Mouse (Mus musculus) hematopoietic stem cell, adult 5-6 weeks (primary cell): Measurements from ENCODE around the gene Grap2. TPM values are rescaled to one million over a fixed set of nuclear protein-coding genes. Genes with fewer than 3 reads are reported as not detected.

Source experiments
- ATAC-seq, 2 experiments: fragments of 125-278 bp in 1 of 2; replicated peaks in 1 of 2; 2 replicates each; pipeline ENCODE4 v1.8.0; 2016 to 2017; ENCODE audit warnings: inconsistent platforms in 2 of 2, mild to moderate bottlenecking in 2 of 2, moderate number of reproducible peaks in 2 of 2, low read depth in 1 of 2, moderate TSS enrichment in 1 of 2; ENCODE audit not compliant: low FRiP score in 2 of 2, poor library complexity in 2 of 2, severe bottlenecking in 2 of 2, insufficient read depth in 1 of 2, low TSS enrichment in 1 of 2
- total RNA-seq: library from RNA; stranded (forward); fragments of 172-1452, 232-1000 nt; gene quantifications from 2 replicates; pipeline ENCODE4 v1.2.3, GENCODE M21; 2017

The Grap2 gene
- total RNA-seq, 1 experiment from 2014 or later: 2.9 TPM

GRCm38 (mm10) chr15:80617839-80618238 lies 45.4 kb downstream of the Grap2 start:
- ATAC-seq: no peak

DNA sequence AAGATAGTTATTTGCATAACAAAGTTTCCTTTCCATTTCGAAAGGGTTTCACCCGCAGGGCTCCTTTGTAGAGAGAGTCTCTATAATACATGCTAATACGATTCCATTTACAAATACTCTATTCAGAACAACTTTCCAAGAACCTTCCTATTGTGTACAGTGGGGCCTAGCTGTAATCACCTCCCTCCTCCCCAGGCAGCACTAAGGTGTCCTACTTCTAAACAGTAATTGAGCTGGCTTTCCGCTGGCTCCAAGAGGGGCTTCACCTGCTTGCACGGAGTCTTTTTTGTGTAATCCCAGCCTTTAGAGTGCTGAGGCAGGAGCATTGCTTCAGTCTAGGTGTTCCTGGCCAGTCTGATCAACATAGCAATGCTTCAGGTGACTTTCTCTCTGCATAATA lies 46.8 kb downstream of the Grap2 start:
- no peak for ATAC-seq

GRCm38 (mm10) chr15:80619786-80620185 lies 47.4 kb downstream of the Grap2 start:
- peak; percentile 79 to 86; a peak in 3 of 4 replicates for ATAC-seq

DNA sequence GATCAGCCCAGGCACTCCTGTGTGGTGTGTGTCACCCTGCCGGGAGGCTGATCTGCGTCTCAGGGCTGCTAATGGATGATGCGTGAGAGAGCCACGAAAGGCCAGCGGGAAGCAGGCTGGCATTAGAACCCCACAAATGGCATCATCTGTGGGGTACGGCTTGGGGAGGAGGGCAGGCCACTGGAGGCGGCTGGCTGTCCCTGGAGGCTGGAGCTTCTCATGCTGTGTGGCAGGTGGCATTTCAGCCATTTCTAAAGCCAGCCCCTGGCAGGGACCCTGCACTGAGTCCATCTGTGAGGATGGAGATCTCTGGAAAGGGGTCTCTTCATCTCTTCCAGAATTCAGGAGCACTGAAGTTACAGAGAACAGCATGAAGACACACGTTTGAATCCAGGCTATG lies 48.0 kb downstream of the Grap2 start:
- no peak for ATAC-seq

GRCm38 (mm10) chr15:80623171-80623837 lies 50.9 kb downstream of the Grap2 start:
- 0 out of 4 replicates have a peak, but pooled peaks have one; percentile 20 to 22 for ATAC-seq

GRCm38 (mm10) chr15:80626472-80626871 lies 54.1 kb downstream of the Grap2 start:
- no peak for ATAC-seq

DNA sequence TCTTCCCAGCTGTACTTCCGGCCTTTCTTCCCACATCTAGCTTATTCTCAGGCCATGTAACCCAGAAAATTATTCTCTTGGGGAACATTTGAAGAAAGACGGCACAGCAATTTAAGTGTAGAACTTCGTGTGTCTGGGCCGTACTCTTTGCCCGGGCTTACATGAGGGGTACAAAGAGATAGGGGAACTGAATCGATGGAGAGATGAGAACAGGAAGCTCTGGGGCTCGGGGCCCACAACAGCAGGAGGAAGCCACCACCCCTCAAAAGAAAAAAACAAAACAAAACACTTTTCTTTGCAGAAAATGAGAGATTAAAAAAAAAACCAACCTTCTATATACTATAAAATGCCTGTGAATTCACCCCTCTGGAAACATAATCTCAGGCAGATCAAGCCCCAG lies 57.8 kb downstream of the Grap2 start:
- no peak for ATAC-seq

DNA sequence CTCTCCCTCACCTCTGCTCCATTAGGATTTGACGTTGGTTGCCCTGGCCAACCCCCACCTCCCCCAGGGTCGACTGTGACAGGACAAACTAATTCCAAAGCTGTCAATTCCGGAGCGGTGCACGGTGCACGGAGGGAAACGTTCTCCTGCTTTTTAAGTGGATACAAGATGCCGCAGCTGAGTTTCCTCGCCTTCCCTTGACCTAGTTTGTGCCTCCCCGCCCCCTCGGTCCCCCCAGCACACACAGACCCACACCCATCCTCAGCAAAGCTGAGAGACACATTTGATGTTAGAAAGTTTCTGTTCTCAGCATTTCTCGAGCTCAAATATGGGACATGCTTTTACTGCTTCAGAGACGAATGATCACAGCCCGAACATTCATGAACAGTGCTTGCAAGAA lies 58.3 kb downstream of the Grap2 start:
- no peak for ATAC-seq

DNA sequence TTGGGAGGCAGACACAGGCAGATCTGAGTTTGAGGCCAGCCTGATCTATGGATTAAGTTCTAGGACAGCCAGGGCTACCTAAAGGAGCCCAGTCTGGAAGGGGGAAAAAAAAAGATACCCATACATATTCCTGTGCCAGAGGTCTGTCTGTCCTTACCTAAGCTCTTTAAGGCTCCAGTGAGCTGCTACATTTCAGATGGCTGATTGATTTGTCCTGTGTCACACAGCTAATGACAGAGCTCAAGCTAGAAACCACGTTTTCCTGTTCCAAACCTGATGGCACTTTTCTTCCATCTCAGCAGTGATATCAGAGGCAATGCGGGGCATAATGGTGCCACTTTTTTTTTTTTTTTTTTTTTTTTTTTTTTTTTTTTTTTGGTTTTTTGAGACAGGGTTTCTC lies 58.9 kb downstream of the Grap2 start:
- ATAC-seq: no peak

DNA sequence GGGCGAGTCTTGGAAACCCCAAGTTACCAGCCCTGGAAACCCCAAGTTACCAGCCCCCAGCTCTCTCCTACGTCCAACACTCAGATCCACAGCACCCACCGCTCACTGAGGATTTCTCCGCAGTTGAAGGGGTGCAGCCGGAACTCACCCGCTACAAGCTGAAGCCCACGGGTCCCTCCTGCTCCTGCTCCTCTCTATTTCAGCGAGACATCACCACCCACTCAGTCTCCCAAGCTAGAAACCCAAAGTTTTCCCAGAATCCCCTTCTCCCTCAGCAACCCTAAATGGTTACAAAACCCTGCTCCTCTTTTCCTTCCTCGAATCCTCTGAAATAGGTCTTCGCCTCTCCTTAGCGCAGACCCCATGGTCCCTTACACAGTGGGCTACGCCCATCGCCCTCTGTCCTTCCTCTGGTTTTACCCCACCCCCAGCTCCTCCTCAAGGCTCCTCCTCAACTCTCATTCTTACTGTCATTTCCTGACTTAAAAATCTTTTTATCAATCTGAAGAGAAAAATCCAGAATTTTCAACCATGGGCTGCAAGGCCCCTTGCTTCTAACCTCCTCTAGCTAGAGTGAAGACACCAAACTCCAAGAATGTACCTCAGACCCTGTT lies 60.0 kb downstream of the Grap2 start:
- no peak for ATAC-seq

GRCm38 (mm10) chr15:80634391-80635193 lies 62.2 kb downstream of the Grap2 start:
- peak; percentile 58 to 65 for ATAC-seq

DNA sequence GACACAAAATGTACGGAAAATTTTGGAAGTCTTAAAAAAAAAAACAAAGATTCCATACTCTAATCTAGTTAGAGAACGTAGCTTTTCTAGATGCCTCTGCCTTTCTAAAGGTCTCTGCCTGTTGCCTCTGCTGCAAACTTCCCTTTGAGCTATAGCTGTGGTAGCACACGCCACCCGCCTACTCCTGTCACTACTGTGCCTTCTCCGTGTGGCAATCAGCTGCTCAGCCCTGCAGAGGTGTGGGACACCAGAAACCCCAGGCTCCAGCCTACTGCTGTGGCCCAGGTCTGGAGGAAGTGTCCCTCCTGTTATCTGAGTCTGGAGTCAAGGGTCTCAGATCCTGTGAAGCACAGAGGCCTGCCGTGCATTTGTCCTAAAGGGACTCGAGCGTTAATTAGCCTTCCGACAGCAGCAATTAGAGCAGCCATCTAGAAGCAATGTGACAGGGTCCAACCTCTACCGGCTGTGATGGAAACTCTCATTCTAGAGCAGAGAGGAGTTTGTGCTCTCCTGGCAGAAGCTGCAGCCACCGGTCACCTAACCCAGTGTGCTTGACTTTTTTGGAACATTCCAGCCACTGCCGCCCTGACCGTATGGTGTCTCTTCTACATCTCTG lies 64.5 kb downstream of the Grap2 start:
- ATAC-seq: no peak

GRCm38 (mm10) chr15:80639071-80639702 lies 66.8 kb downstream of the Grap2 start:
- peak; percentile 29 to 79; a peak in 2 of 4 replicates for ATAC-seq

- ATAC-seq: no peak
Observed at GRCm38 (mm10) chr15:80639874-80640273, 67.5 kb downstream of the Grap2 start.

DNA sequence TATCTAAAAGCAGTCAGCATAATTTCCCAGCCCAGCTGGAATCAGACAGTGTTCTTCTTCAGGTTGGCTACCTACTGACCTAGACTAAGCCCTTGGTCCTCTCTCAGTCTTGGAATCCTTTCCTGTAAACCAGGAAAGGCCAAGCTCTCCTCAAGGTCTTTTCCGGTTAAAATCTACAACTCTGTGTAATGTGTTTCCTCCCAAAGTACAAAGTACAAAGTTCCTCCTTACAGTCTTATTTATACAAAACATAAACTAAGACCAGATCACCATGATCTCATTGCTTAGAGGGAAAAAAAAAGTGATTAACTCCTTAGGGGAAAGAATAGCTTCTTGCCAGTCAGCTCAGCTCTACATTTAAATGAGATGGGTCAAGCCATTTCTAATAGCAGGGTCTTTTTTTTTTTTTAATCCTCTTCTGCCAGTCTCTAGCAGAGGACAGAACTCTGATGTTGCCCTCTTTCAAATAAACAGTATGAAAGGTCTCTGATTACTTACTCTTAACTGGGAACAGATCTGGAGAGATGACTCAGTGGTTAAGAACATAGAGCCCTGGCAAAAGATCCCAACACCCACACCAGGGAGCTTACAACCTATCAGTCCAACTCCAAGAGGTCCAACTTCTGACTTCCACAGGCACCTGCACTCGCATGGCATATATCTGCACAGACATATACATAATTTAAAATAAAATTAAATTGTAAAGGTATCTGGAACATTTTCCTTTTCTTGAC lies 69.5 kb downstream of the Grap2 start:
- no peak for ATAC-seq

DNA sequence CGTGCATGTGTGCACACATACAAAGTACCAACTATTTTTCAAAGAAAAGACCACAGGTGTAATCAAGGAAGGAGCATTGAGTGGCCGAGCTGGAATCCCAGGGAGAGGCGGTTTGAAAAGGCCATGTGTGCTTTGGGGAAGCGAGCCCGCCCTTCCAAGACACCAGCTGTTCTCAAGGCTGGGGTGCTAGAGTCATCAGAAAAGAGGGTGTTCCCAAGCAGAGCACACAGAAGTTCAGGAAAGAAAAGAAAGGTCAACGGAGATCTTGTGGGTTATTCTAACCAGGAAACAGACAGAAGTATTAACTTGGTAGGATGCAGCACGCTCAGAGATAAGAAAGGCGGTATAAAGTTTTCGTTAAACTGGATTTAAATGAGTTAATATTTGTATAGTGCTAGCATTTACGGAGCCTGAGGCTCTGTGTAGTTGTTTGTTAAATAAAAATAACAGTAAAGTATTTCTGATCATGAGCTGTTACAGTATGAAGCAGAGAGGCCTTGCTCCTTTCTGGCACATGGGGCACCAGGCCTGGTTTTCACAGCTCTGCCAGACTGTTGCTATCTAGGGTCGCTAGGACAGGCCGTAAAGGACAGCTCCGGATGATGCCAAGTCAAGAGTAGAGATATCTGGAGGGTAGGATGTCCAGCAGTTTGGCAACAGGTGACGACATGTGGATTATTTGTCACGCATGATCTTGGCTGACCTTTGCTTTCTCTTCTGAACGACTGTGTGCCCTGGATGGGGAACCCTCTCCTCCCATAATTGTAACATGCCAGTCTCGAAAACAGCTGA lies 72.8 kb downstream of the Grap2 start:
- no peak for ATAC-seq
